Mouse (Mus musculus) embryonic facial prominence, embryonic 10.5 days (tissue): Measurements from ENCODE around the gene Atg3. TPM values are rescaled to one million over a fixed set of nuclear protein-coding genes. Genes with fewer than 3 reads are reported as not detected.

Source experiments
- DNase-seq: peaks from one replicate; pipeline ENCODE4 v3.0.0-alpha.2; 2017; ENCODE audit warnings: low spot score
- H3K27ac ChIP-seq: fragments of 300-500 bp; sonication (generic); replicated peaks from 2 replicates; pipeline ENCODE4 v1.5.1; 2016; ENCODE audit warnings: mild to moderate bottlenecking
- H3K27me3 ChIP-seq: fragments of 300-500 bp; sonication (generic); replicated peaks from 2 replicates; pipeline ENCODE4 v1.6.1; 2016; ENCODE audit warnings: low read depth, mild to moderate bottlenecking; ENCODE audit not compliant: poor library complexity, severe bottlenecking
- H3K36me3 ChIP-seq: fragments of 300-500 bp; sonication (generic); replicated peaks from 2 replicates; pipeline ENCODE4 v1.6.1; 2016; ENCODE audit warnings: mild to moderate bottlenecking, moderate library complexity
- H3K4me1 ChIP-seq: fragments of 300-500 bp; sonication (generic); 2 replicates; pipeline ENCODE4 v1.6.1; 2016
- H3K4me3 ChIP-seq: fragments of 300-500 bp; sonication (generic); 2 replicates; pipeline ENCODE4 v1.5.1; 2016; ENCODE audit warnings: mild to moderate bottlenecking, moderate library complexity
- H3K9me3 ChIP-seq: fragments of 300-500 bp; sonication (generic); 2 replicates; pipeline ENCODE4 v1.6.1; 2016; ENCODE audit warnings: mild to moderate bottlenecking
- WGBS: fragments of 180-500 bp; shearing (Covaris S2); methylation state at CpG from one replicate; pipeline ENCODE4 v1.1.7; 2016; 5-methylcytosine and 5-hydroxymethylcytosine counted together
- polyA plus RNA-seq: library from polyadenylated mRNA; unstranded; fragments of >200 nt; fragmentation: Nextera tagmentation; extraction: Ambion mirVana; gene quantifications from 2 replicates; pipeline ENCODE4 v1.2.1, GENCODE M21; 2016

Gene Atg3
- polyA plus RNA-seq, 1 experiment from 2014 or later = 30.8 TPM

DNA sequence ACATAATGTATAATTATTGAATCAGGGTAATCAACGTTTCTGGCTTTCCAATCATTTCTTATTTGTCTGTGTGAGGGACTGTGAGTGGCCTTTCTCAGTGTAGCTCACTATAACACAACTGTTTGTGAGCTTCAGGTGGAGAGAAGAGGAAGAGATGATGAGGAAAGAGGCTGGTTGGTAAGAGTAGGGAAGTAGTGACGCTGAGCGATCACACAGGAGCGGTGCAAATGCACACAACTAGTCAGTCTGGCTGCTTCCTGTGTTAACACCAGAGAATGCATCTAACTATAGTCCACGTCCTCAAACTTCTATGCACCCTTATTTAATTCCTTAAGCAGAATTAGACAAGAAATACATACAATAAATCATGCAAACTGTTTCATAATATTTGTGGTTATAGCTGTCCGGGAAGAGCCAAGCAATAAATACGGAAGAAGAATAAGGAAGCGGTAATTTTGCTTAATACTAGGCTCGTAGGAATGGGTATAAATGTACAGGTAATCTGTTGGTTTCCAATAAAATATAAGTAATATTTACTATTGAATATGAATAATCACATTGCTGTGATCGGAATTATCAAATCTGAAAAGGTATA lies 10.0 kb upstream of the Atg3 start:
- Histone ChIP-seq H3K27ac (no peak overlapping the region), H3K36me3 (peaks cover 76% of the 10 kb centered on the region)
- WGBS = 93% methylated on average over 10 of the region's 10 CpGs

DNA sequence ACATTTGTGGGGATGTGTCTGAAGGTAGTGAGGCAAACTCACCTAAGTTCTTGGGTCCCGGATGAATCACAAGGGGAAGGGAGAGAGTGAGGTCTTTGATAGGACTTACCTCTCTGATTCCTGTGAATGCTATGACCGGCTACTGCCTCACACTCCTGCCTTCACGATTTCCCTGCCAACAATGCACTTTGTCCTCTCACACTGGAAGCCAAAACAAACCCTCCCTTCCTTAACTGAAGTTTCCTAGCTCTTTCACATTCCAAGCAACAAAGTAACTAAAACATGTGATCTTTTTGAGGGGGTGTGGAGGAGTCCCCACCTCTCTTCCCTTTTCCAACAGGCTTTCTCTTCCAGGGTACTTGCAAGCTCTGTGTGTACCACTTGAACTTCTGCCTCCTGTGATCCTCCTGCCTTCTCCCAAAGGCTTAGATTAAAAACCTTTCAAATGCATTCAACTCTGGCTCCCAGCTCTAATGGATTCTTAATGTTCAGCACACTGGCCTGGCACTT lies 3.8 kb upstream of the Atg3 start:
- WGBS = 87% methylated on average over 3 of the region's 3 CpGs
- DNase-seq = no peak
- Histone ChIP-seq H3K36me3 (peaks cover 42% of the 10 kb centered on the region), H3K4me3 (no peak overlapping the region), H3K27me3 (no peaks in the 10 kb centered on the region), H3K27ac (no peak overlapping the region), H3K4me1 (peaks cover 12% of the 10 kb centered on the region), H3K9me3 (no peaks in the 10 kb centered on the region)

More for the DNA sequence above, 10.0 kb upstream of the Atg3 start:
- Histone ChIP-seq H3K9me3 (no peaks in the 10 kb centered on the region), H3K4me1 (no peaks in the 10 kb centered on the region), H3K27me3 (no peaks in the 10 kb centered on the region), H3K4me3 (no peak overlapping the region)
- DNase-seq = no peak

DNA sequence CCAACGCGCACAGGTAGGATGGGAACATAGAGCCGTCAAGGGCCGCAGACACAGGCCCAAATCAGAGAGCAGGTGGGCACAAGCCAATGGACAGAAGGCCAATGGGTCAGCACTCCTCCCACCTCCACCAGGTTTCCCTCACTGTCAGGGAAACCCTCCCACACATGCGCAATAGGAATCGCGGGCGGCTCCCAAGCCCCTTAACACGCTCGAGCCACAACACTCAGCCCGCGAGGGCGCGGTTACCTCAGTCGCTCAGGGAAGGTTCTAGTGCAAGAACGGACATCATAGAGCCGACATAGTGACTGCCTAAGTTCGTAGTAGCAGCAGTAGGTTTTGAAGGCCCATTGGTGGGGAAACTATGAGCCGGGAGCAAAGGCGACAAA lies 456 bp upstream of the Atg3 start:
- peak overlapping the region; percentile 90 for H3K27ac ChIP-seq
- WGBS = 1% methylated on average over 20 of the region's 20 CpGs
- no peaks in the 10 kb centered on the region for H3K9me3 ChIP-seq
- H3K4me1 ChIP-seq = peaks cover 15% of the 10 kb centered on the region
- DNase-seq = peak; percentile 79
- peak overlapping the region; percentile 92 for H3K4me3 ChIP-seq
- no peaks in the 10 kb centered on the region for H3K27me3 ChIP-seq
- peaks cover 18% of the 10 kb centered on the region; the same call in 1 of the 2 replicates for H3K36me3 ChIP-seq

DNA sequence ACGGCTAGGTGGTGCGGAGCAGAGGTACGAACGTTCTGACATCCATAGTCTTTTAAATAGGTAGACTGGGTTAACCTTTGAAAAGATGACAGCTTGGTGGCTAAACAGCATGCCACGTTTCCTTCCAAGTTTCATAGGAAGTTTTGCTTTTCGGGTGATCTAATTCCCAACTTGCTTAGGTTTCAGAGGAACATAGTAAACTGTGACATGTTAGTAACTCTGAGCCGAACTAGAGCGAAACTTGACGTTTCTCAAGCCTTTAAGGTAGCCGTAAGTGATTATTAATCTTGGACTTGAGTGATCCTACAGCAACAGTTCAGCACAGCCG lies 768 bp downstream of the Atg3 start:
- peaks cover 14% of the 10 kb centered on the region; the same call in 1 of the 2 replicates for H3K36me3 ChIP-seq
- H3K9me3 ChIP-seq = no peaks in the 10 kb centered on the region
- no peak for DNase-seq
- H3K27ac ChIP-seq = peak overlapping the region; percentile 90
- no peaks in the 10 kb centered on the region for H3K27me3 ChIP-seq
- peak overlapping the region; percentile 92 for H3K4me3 ChIP-seq
- H3K4me1 ChIP-seq = peaks cover 15% of the 10 kb centered on the region
- 9% methylated on average over 11 of the region's 11 CpGs for WGBS

DNA sequence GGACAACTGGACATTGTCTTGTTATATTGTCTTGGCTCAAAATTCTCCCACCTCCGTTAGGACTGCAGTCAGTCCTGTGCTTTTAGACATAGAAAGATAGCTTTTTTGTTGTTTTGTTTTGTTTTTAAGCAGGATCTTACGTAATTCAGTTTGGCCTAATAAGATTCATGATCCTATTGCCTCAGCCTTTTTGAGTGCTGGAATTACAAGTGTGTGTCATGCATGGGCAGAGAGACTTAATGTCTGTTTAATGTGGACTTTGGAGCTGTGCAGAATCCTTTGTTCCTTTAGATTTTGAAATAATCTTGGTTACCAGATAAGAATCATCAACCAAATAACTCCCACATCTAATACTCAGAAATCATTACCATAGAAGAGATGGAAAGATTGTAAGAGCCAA lies 20.0 kb downstream of the Atg3 start:
- 91% methylated on average over 2 of the region's 2 CpGs for WGBS
- H3K4me1 ChIP-seq = no peaks in the 10 kb centered on the region
- H3K9me3 ChIP-seq = no peaks in the 10 kb centered on the region
- peaks cover 16% of the 10 kb centered on the region for H3K36me3 ChIP-seq
- DNase-seq = no peak
- no peak overlapping the region for H3K27ac ChIP-seq
- no peaks in the 10 kb centered on the region for H3K27me3 ChIP-seq
- H3K4me3 ChIP-seq = no peak overlapping the region

DNA sequence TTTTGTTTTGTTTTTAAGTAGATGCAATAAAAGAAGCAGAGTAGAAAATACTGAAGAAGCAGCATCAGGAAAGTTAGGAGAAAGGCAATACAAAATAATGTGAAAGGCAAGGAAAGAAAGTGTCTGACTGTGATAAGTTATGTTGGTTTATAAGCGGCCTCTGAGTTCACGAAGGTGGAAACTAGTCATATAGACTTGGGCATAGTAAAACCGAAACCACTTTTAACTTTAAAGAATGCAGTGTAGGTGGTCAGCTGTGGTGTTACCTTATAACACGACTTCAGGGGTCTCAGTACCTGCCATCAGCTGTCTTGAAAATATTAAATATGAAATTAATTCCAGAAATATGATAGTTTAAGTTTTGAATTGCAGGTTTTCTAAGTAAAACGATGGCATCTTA lies 23.2 kb downstream of the Atg3 start:
- H3K4me3 ChIP-seq = no peak overlapping the region
- H3K27ac ChIP-seq = no peak overlapping the region
- H3K36me3 ChIP-seq = peaks cover 26% of the 10 kb centered on the region
- no peaks in the 10 kb centered on the region for H3K27me3 ChIP-seq
- DNase-seq = no peak
- 93% methylated on average over 5 of the region's 5 CpGs for WGBS
- H3K4me1 ChIP-seq = no peaks in the 10 kb centered on the region
- no peaks in the 10 kb centered on the region for H3K9me3 ChIP-seq

DNA sequence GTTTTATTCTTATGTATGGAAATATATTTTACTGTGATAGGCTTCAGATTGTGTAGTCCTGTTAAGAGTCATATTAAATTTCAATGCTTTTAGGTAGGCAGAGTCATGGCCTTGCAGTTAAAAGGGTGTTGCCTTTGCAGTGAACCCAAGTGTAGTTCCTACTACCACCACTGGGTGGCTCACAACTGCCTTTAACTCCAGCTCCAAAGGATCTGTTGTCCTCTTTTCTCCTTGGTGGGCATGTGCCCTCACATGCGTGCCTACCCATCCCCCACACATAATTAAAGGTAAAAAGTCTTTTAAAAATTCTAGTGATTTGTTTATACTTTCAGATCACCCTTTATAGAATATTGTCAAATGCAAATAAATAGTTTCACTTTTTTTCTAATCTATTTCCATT lies 34.0 kb downstream of the Atg3 start:
- peaks cover 5% of the 10 kb centered on the region; the same call in 1 of the 2 replicates for H3K36me3 ChIP-seq
- peak; percentile 77 for DNase-seq
- 5% methylated on average over 1 of the region's 1 CpGs for WGBS
- no peaks in the 10 kb centered on the region for H3K4me1 ChIP-seq
- no peak overlapping the region for H3K27ac ChIP-seq
- H3K4me3 ChIP-seq = no peak overlapping the region
- H3K27me3 ChIP-seq = no peaks in the 10 kb centered on the region
- no peaks in the 10 kb centered on the region for H3K9me3 ChIP-seq

DNA sequence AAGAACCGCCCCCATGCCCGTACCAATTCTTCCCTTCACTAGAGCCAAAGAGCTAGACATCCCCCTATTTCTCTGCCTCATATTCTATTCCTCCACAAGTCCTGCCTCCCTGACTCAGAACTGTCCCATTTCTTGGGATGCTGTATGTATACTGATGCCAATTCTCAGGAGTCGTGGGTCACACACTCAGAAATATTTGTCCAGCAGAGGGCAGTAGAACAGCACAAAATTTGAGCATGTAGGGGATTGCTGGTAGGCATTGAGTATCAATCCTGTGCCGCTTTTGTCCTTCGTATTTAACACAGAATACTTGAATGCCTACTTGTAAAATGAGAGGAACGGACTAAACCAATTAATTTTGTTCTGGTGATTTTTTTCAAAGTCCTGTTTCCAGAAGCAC lies 38.2 kb downstream of the Atg3 start:
- DNase-seq = peak; percentile 58
- Histone ChIP-seq H3K4me3 (no peak overlapping the region), H3K27me3 (no peaks in the 10 kb centered on the region), H3K36me3 (no peaks in the 10 kb centered on the region), H3K27ac (no peak overlapping the region), H3K9me3 (no peaks in the 10 kb centered on the region), H3K4me1 (no peaks in the 10 kb centered on the region)
- WGBS = 39% methylated on average over 6 of the region's 6 CpGs

DNA sequence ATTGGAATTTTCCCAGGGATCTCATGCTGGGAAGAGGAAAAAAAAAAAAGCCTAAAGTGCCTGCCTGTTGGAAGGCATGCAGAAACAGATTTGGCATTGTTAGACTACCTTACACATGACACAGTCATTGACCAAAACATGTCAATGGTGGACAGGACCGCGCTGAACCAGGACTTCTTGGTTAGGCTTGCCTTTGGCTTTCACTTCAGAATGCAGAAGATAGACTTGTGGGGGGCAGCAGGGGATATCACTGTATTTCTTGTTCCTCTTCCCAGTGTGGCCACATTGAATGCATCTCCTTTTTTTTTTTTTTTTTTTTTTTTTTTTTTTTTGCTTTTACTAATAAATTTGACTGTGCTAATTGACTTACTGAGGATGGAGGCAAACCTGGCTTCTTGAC lies 42.8 kb downstream of the Atg3 start:
- WGBS = 94% methylated on average over 2 of the region's 2 CpGs
- no peaks in the 10 kb centered on the region for H3K27me3 ChIP-seq
- H3K9me3 ChIP-seq = no peaks in the 10 kb centered on the region
- H3K4me1 ChIP-seq = no peaks in the 10 kb centered on the region
- no peak overlapping the region for H3K4me3 ChIP-seq
- DNase-seq = no peak
- no peak overlapping the region for H3K27ac ChIP-seq
- no peaks in the 10 kb centered on the region for H3K36me3 ChIP-seq

DNA sequence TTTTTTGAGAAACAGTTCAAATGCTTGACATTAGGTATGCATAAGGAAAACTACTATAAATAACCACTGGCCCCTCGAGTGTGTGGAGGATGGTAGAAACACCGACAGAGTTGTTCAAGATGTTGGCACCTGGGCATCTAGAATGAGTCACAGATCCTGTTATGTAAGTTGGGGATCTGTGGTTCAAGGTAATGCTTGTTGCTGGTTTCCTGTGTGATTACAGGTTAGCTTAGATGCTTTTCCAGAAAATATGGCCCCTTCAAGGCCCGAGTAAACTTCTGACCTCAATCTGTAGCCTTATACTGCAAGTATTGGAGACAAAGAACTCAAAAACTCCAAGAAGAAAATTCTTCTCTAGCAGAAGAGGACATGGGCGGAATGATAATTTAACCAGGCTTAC lies 45.9 kb downstream of the Atg3 start:
- no peak for DNase-seq
- Histone ChIP-seq H3K9me3 (no peaks in the 10 kb centered on the region), H3K36me3 (no peaks in the 10 kb centered on the region), H3K4me1 (no peaks in the 10 kb centered on the region), H3K4me3 (no peak overlapping the region), H3K27ac (no peak overlapping the region), H3K27me3 (no peaks in the 10 kb centered on the region)
- 87% methylated on average over 4 of the region's 4 CpGs for WGBS

DNA sequence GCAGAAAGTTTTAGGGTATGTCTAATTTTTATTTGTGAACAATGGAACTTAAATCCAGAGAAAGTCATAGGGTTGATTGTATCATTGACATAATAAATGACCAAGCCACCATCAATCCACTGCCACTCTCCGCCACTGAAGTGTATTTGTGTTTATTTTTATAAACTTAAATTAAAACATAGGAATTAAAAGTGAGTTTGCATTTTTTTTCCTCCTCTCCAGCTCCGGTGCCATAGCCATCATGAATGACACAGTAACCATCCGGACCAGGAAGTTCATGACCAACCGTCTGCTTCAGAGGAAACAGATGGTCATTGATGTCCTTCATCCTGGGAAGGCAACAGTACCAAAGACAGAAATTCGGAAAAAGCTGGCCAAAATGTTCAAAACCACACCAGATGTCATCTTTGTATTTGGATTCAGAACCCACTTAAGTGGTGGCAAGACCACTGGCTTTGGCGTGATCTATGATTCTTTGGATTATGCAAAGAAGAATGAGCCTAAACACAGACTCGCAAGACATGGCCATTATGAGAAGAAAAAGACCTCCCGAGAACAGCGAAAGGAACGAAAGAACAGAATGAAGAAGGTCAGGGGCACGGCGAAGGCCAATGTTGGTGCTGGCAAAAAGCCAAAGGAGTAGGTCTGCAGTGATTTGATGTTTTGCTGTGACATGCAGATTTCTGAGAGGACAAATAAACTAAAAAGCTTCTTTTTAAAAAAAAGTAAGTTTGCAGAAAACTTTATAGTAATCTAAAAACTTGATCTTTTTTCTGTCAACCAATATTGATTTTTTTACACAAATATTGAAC lies 46.5 kb downstream of the Atg3 start:
- no peaks in the 10 kb centered on the region for H3K36me3 ChIP-seq
- 87% methylated on average over 12 of the region's 12 CpGs for WGBS

DNA sequence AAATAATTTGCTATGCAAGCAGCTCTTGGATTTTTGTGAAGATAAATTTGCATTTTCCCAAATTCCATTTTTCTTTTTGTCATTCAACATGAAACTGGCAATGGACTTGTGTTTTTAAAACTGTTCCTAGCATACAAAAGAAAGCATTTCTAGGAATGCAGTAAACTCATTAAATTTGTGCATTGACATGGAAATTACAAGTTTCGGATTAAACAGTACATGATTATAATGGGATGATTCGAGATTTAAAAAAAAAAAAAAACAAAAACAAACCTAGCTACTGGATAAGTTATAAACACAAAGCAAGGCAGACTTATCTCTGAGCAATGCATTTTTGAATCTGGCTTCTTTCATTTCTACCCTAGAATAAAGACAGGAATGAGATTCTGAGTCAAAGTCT lies 63.4 kb downstream of the Atg3 start:
- no peaks in the 10 kb centered on the region for H3K4me1 ChIP-seq
- no peaks in the 10 kb centered on the region for H3K9me3 ChIP-seq
- H3K36me3 ChIP-seq = no peaks in the 10 kb centered on the region
- H3K27ac ChIP-seq = no peak overlapping the region
- 81% methylated on average over 2 of the region's 2 CpGs for WGBS
- H3K4me3 ChIP-seq = no peak overlapping the region
- no peak for DNase-seq
- no peaks in the 10 kb centered on the region for H3K27me3 ChIP-seq

More for the DNA sequence above, 46.5 kb downstream of the Atg3 start:
- no peaks in the 10 kb centered on the region for H3K27me3 ChIP-seq
- H3K4me3 ChIP-seq = no peak overlapping the region
- no peaks in the 10 kb centered on the region for H3K9me3 ChIP-seq
- DNase-seq = no peak
- no peaks in the 10 kb centered on the region for H3K4me1 ChIP-seq
- no peak overlapping the region for H3K27ac ChIP-seq

DNA sequence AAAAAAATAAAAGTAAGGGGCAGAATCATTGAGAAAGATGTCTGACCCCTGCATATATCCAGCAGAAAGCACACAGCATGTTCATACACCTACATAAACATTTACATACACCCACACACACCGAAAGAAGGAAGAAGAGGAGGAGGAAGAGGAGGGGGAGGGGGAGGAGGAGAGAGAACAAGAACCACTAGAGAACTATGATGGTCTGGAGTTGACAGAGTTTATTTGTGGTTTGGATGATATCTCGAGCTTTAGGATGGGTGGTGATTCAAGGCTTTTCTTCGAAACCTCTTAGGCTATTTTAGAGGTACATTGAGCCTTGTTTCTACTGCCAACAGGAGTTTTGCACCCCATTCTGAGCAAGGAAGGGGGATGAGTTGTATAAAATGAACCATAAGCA lies 64.2 kb downstream of the Atg3 start:
- Histone ChIP-seq H3K27ac (no peak overlapping the region), H3K9me3 (no peaks in the 10 kb centered on the region), H3K4me3 (no peak overlapping the region), H3K27me3 (no peaks in the 10 kb centered on the region), H3K36me3 (no peaks in the 10 kb centered on the region), H3K4me1 (no peaks in the 10 kb centered on the region)
- 87% methylated on average over 3 of the region's 3 CpGs for WGBS
- no peak for DNase-seq
